Mouse (Mus musculus) G1E (cell line): Measurements from ENCODE around the gene Nfkb2. TPM values are rescaled to one million over a fixed set of nuclear protein-coding genes. Genes with fewer than 3 reads are reported as not detected.

Experiments
- ATAC-seq: 2 replicates; pipeline ENCODE4 v1.8.0; 2016; ENCODE audit warnings: mild to moderate bottlenecking; ENCODE audit not compliant: insufficient number of reproducible peaks, poor library complexity, low FRiP score, severe bottlenecking; ENCODE audit errors: extremely low read depth
- DNase-seq: peaks from one replicate; pipeline ENCODE4 v3.0.0; 2012; ENCODE audit warnings: low spot score
- H3K27me3 ChIP-seq: 2 replicates; pipeline ENCODE4 v1.6.1; 2012; ENCODE audit warnings: mild to moderate bottlenecking, low read length, inconsistent platforms; ENCODE audit not compliant: insufficient read depth
- H3K36me3 ChIP-seq: replicated peaks from 2 replicates; pipeline ENCODE3; 2012; ENCODE audit warnings: mild to moderate bottlenecking, inconsistent platforms
- H3K4me1 ChIP-seq: 2 replicates; pipeline ENCODE4 v1.6.1; 2012; ENCODE audit warnings: low read depth, low read length, inconsistent platforms, mixed read lengths; ENCODE audit not compliant: insufficient read depth
- H3K4me3 ChIP-seq: 2 replicates; pipeline ENCODE4 v1.5.1; 2012; ENCODE audit warnings: low read depth, mild to moderate bottlenecking, inconsistent platforms, low read length, moderate library complexity, mixed read lengths
- H3K9me3 ChIP-seq: replicated peaks from 2 replicates; pipeline ENCODE4 v1.6.1; 2012; ENCODE audit warnings: inconsistent platforms
- CTCF ChIP-seq: IDR thresholded peaks from 2 replicates; pipeline ENCODE4 v1.5.1; 2012; ENCODE audit warnings: low read depth, low read length, inconsistent platforms, mixed read lengths
- GATA1 ChIP-seq: IDR thresholded peaks from 2 replicates; pipeline ENCODE4 v1.6.1; 2012; ENCODE audit warnings: borderline replicate concordance, low read length, inconsistent platforms, mixed read lengths
- GATA2 ChIP-seq: IDR thresholded peaks from 2 replicates; pipeline ENCODE4 v1.6.1; 2012; ENCODE audit warnings: low read depth, low read length, inconsistent platforms, borderline replicate concordance
- POLR2AphosphoS5 ChIP-seq: IDR thresholded peaks from 2 replicates; pipeline ENCODE4 v1.6.1; 2012; ENCODE audit warnings: low read depth, low read length, inconsistent platforms; ENCODE audit not compliant: insufficient replicate concordance
- TAL1 ChIP-seq: conservative IDR thresholded peaks from 2 replicates; pipeline ENCODE4 v1.6.1; 2012; ENCODE audit warnings: low read depth, low read length, inconsistent platforms, mixed read lengths
- polyA plus RNA-seq: library from polyadenylated mRNA; stranded (reverse); fragments of >175 nt; gene quantifications from 2 replicates; pipeline ENCODE4 v1.2.3, GENCODE M21; 2012
- total RNA-seq, 2 experiments: library from RNA; stranded (forward) in 1 of 2; stranded (reverse) in 1 of 2; fragments of 200-1000 nt in 1 of 2; fragments of >200 nt in 1 of 2; fragmentation: Nextera tagmentation in 1 of 2; gene quantifications; 2 replicates each; pipeline ENCODE4 v1.2.3; 2014 to 2017

Nfkb2 gene
- total and polyA plus RNA-seq, 3 experiments: 9.7 to 40.8 (median 11.3) TPM

GRCm38 (mm10) chr19:46286926-46287325, 17.2 kb upstream of the Nfkb2 start:
- no peak for TF ChIP-seq GATA2
- no peak for TF ChIP-seq TAL1
- TF ChIP-seq CTCF: no peak
- TF ChIP-seq GATA1: no peak
- no peak for TF ChIP-seq POLR2AphosphoS5
- no peak for DNase-seq
- Histone ChIP-seq H3K36me3 (peaks cover 47% of the 10 kb centered on the region), H3K27me3 (peaks cover 5% of the 10 kb centered on the region; the same call in 1 of the 2 replicates), H3K4me1 (no peaks in the 10 kb centered on the region), H3K4me3 (no peak overlapping the region), H3K9me3 (no peaks in the 10 kb centered on the region)
- no peak for ATAC-seq

GRCm38 (mm10) chr19:46287566-46287965, 16.6 kb upstream of the Nfkb2 start:
- H3K27me3 ChIP-seq: peaks cover 11% of the 10 kb centered on the region; the same call in 1 of the 2 replicates
- no peak for ATAC-seq
- H3K9me3 ChIP-seq: no peaks in the 10 kb centered on the region
- no peaks in the 10 kb centered on the region for H3K4me1 ChIP-seq
- H3K36me3 ChIP-seq: peaks cover 40% of the 10 kb centered on the region
- no peak for DNase-seq
- no peak overlapping the region for H3K4me3 ChIP-seq
- TF ChIP-seq GATA1 (no peak), TAL1 (no peak), CTCF (no peak), GATA2 (no peak), POLR2AphosphoS5 (no peak)

GRCm38 (mm10) chr19:46290535-46291105, 13.5 kb upstream of the Nfkb2 start:
- ATAC-seq (no peak), DNase-seq (no peak)
- H3K4me1 ChIP-seq: no peaks in the 10 kb centered on the region
- peaks cover 11% of the 10 kb centered on the region; the same call in 1 of the 2 replicates for H3K27me3 ChIP-seq
- TF ChIP-seq CTCF (no peak), TAL1 (no peak), POLR2AphosphoS5 (no peak), GATA2 (no peak), GATA1 (no peak)
- no peaks in the 10 kb centered on the region for H3K9me3 ChIP-seq
- H3K4me3 ChIP-seq: no peak overlapping the region
- H3K36me3 ChIP-seq: peaks cover 13% of the 10 kb centered on the region

GRCm38 (mm10) chr19:46296938-46297337, 7.2 kb upstream of the Nfkb2 start:
- TF ChIP-seq POLR2AphosphoS5 (no peak), GATA1 (no peak), GATA2 (no peak), TAL1 (no peak), CTCF (no peak)
- Histone ChIP-seq H3K9me3 (no peaks in the 10 kb centered on the region), H3K27me3 (peaks cover 10% of the 10 kb centered on the region; the same call in 1 of the 2 replicates), H3K36me3 (no peaks in the 10 kb centered on the region), H3K4me1 (peaks cover 2% of the 10 kb centered on the region; the same call in 1 of the 2 replicates), H3K4me3 (no peak overlapping the region)
- DNase-seq: no peak
- ATAC-seq: no peak

GRCm38 (mm10) chr19:46300294-46301045, 3.6 kb upstream of the Nfkb2 start:
- Histone ChIP-seq H3K36me3 (peaks cover 10% of the 10 kb centered on the region), H3K9me3 (no peaks in the 10 kb centered on the region), H3K4me3 (no peak overlapping the region), H3K27me3 (peaks cover 5% of the 10 kb centered on the region; the same call in 1 of the 2 replicates), H3K4me1 (peaks cover 20% of the 10 kb centered on the region)
- no peak for ATAC-seq
- no peak for DNase-seq
- TF ChIP-seq GATA1: no peak
- no peak for TF ChIP-seq CTCF
- TF ChIP-seq GATA2: no peak
- no peak for TF ChIP-seq POLR2AphosphoS5
- TF ChIP-seq TAL1: no peak

- peaks cover 21% of the 10 kb centered on the region for H3K36me3 ChIP-seq
- no peaks in the 10 kb centered on the region for H3K9me3 ChIP-seq
- H3K4me1 ChIP-seq: peaks cover 38% of the 10 kb centered on the region
- no peak for ATAC-seq
- H3K27me3 ChIP-seq: peaks cover 5% of the 10 kb centered on the region; the same call in 1 of the 2 replicates
- TF ChIP-seq POLR2AphosphoS5 (no peak), CTCF (no peak), TAL1 (no peak), GATA2 (no peak), GATA1 (no peak)
- DNase-seq: no peak
- no peak overlapping the region for H3K4me3 ChIP-seq
These were observed 1.6 kb upstream of the Nfkb2 start for GRCm38 (mm10) chr19:46302551-46302950.
